Mouse (Mus musculus) midbrain, embryonic 14.5 days (tissue): ENCODE data around the gene Ccdc106. TPM values are rescaled to one million over a fixed set of nuclear protein-coding genes. Genes with fewer than 3 reads are reported as not detected.
"Not testable (repeated sequence)": the region's sequence is repeated elsewhere in the genome, so short reads cannot be mapped to it uniquely, and the experiment has no call there.

Experiments
- ATAC-seq: fragments of 200-750 bp; cut with Nextera tagmentation; 2 replicates; pipeline ENCODE4 v1.8.0; 2017; ENCODE audit warnings: moderate number of reproducible peaks, moderate library complexity; ENCODE audit not compliant: low FRiP score, low TSS enrichment
- DNase-seq: peaks from one replicate; pipeline ENCODE4 v3.0.0-alpha.2; 2015
- H3K27ac ChIP-seq: fragments of 300-500 bp; sonication (generic); replicated peaks from 2 replicates; pipeline ENCODE4 v1.5.1; 2014; ENCODE audit warnings: mild to moderate bottlenecking, low read depth, low read length, moderate library complexity
- H3K27me3 ChIP-seq: fragments of 300-500 bp; sonication (generic); 2 replicates; pipeline ENCODE4 v1.6.1; 2014; ENCODE audit warnings: low read length, control low read depth, mixed read lengths; ENCODE audit not compliant: control insufficient read depth, insufficient read depth
- H3K36me3 ChIP-seq: fragments of 300-500 bp; sonication (generic); 2 replicates; pipeline ENCODE4 v1.6.1; 2014; ENCODE audit warnings: low read length, control low read depth; ENCODE audit not compliant: control insufficient read depth, insufficient read depth
- H3K4me1 ChIP-seq: fragments of 300-500 bp; sonication (generic); 2 replicates; pipeline ENCODE4 v1.6.1; 2014; ENCODE audit warnings: mild to moderate bottlenecking, antibody characterized with exemption, low read length, control low read depth; ENCODE audit not compliant: control insufficient read depth, insufficient read depth
- H3K4me2 ChIP-seq: fragments of 300-500 bp; sonication (generic); 2 replicates; pipeline ENCODE4 v1.6.1; 2014; ENCODE audit warnings: mild to moderate bottlenecking, low read length, moderate library complexity
- H3K4me3 ChIP-seq: fragments of 300-500 bp; sonication (generic); replicated peaks from 2 replicates; pipeline ENCODE4 v1.5.1; 2014; ENCODE audit warnings: low read depth, low read length
- H3K9ac ChIP-seq: fragments of 300-500 bp; sonication (generic); replicated peaks from 2 replicates; pipeline ENCODE4 v1.6.1; 2014; ENCODE audit warnings: mild to moderate bottlenecking, low read length, moderate library complexity
- H3K9me3 ChIP-seq: fragments of 300-500 bp; sonication (generic); 2 replicates; pipeline ENCODE4 v1.6.1; 2016; ENCODE audit warnings: low read length, control low read depth, mixed read lengths; ENCODE audit not compliant: control insufficient read depth
- WGBS: fragments of 180-500 bp; shearing (Covaris S2); extraction: QIAGEN DNeasy Blood & Tissue Kit; methylation state at CpG from one replicate; pipeline ENCODE4 v1.1.7; 2014; 5-methylcytosine and 5-hydroxymethylcytosine counted together
- polyA plus RNA-seq: library from polyadenylated mRNA; unstranded; fragments of >200 nt; fragmentation: Nextera tagmentation; extraction: Ambion mirVana; gene quantifications from 2 replicates; pipeline ENCODE4 v1.2.1, GENCODE M21; 2014

Gene Ccdc106
- polyA plus RNA-seq, 1 experiment from 2014 or later, result 47.0 TPM

GRCm38 (mm10) chr7:4993999-4994788 lies 26.2 kb upstream of the Ccdc106 start:
- no peak for ATAC-seq

GRCm38 (mm10) chr7:4995268-4996002 lies 24.9 kb upstream of the Ccdc106 start:
- H3K9ac ChIP-seq, result peak overlapping the region; percentile 94
- ATAC-seq (no peak), DNase-seq (no peak)
- peak overlapping the region; percentile 89 for H3K27ac ChIP-seq
- H3K4me2 ChIP-seq, result peak overlapping the region; percentile 94
- H3K4me1 ChIP-seq, result peaks cover 22% of the 10 kb centered on the region
- H3K9me3 ChIP-seq, result no peaks in the 10 kb centered on the region
- H3K27me3 ChIP-seq, result no peaks in the 10 kb centered on the region
- peak overlapping the region; percentile 81 for H3K4me3 ChIP-seq
- whole genome bisulfite sequencing, result 3% methylated on average over 19 of the region's 19 CpGs
- peaks cover 33% of the 10 kb centered on the region for H3K36me3 ChIP-seq

More at GRCm38 (mm10) chr7:4993999-4994788, 26.2 kb upstream of the Ccdc106 start:
- H3K4me2 ChIP-seq, result peak overlapping the region; percentile 94
- H3K9ac ChIP-seq, result peak overlapping the region; percentile 37; the same call in 1 of the 2 replicates
- DNase-seq, result no peak
- H3K27me3 ChIP-seq, result no peaks in the 10 kb centered on the region
- WGBS, result 51% methylated on average over 59 of the region's 59 CpGs
- peaks cover 22% of the 10 kb centered on the region for H3K4me1 ChIP-seq
- H3K9me3 ChIP-seq, result no peaks in the 10 kb centered on the region
- no peak overlapping the region for H3K27ac ChIP-seq
- peaks cover 33% of the 10 kb centered on the region for H3K36me3 ChIP-seq
- peak overlapping the region; percentile 81 for H3K4me3 ChIP-seq

GRCm38 (mm10) chr7:4996003-4996895 lies 24.1 kb upstream of the Ccdc106 start, which contains the start of gene Zfp579:
Zfp579 (minus strand) TSS chr7:4996158.
- Histone ChIP-seq H3K4me2 (peak within 1 kb of the TSS; percentile 94), H3K4me1 (peaks cover 22% of the 10 kb centered on the region), H3K4me3 (peak within 1 kb of the TSS; percentile 81), H3K9me3 (no peaks in the 10 kb centered on the region), H3K27ac (peak within 1 kb of the TSS; percentile 89), H3K36me3 (peaks cover 31% of the 10 kb centered on the region), H3K27me3 (no peaks in the 10 kb centered on the region), H3K9ac (peak within 1 kb of the TSS; percentile 94)
- WGBS, result 2% methylated on average over 23 of the region's 26 CpGs
- ATAC-seq (peak; percentile 91), DNase-seq (peak; percentile 95)

GRCm38 (mm10) chr7:4996934-4997333 lies 23.4 kb upstream of the Ccdc106 start:
- DNase-seq, result no peak
- Histone ChIP-seq H3K4me2 (peak overlapping the region; percentile 94), H3K36me3 (peaks cover 25% of the 10 kb centered on the region), H3K4me3 (peak overlapping the region; percentile 81), H3K9me3 (no peaks in the 10 kb centered on the region), H3K4me1 (peaks cover 22% of the 10 kb centered on the region), H3K9ac (peak overlapping the region; percentile 94), H3K27ac (peak overlapping the region; percentile 89; the same call in 1 of the 2 replicates), H3K27me3 (no peaks in the 10 kb centered on the region)
- no peak for ATAC-seq
- 67% methylated on average over 7 of the region's 8 CpGs for WGBS

GRCm38 (mm10) chr7:4999876-5000275 lies 20.5 kb upstream of the Ccdc106 start:
- WGBS, result 82% methylated on average over 2 of the region's 2 CpGs
- ATAC-seq (no peak), DNase-seq (no peak)
- H3K27me3 ChIP-seq, result no peaks in the 10 kb centered on the region
- no peaks in the 10 kb centered on the region for H3K9me3 ChIP-seq
- no peak overlapping the region for H3K9ac ChIP-seq
- no peak overlapping the region for H3K4me2 ChIP-seq
- H3K4me3 ChIP-seq, result no peak overlapping the region
- H3K4me1 ChIP-seq, result peaks cover 5% of the 10 kb centered on the region
- H3K36me3 ChIP-seq, result no peaks in the 10 kb centered on the region
- H3K27ac ChIP-seq, result no peak overlapping the region

GRCm38 (mm10) chr7:5002876-5003275 lies 17.5 kb upstream of the Ccdc106 start:
- H3K4me2 ChIP-seq, H3K27ac ChIP-seq, ATAC-seq, H3K9me3 ChIP-seq, H3K9ac ChIP-seq, H3K4me1 ChIP-seq, H3K4me3 ChIP-seq, H3K27me3 ChIP-seq, DNase-seq: not testable (repeated sequence)
- 75% methylated on average over 8 of the region's 8 CpGs for WGBS
- H3K36me3 ChIP-seq, result peaks cover 13% of the 10 kb centered on the region

- H3K27ac ChIP-seq, result no peak overlapping the region
- no peak overlapping the region for H3K9ac ChIP-seq
- H3K4me1 ChIP-seq, result no peaks in the 10 kb centered on the region
- no peak overlapping the region for H3K4me2 ChIP-seq
- peaks cover 61% of the 10 kb centered on the region for H3K36me3 ChIP-seq
- no peak overlapping the region for H3K4me3 ChIP-seq
- 97% methylated on average over 26 of the region's 26 CpGs for WGBS
- H3K27me3 ChIP-seq, result no peaks in the 10 kb centered on the region
- H3K9me3 ChIP-seq, result no peaks in the 10 kb centered on the region
- DNase-seq (no peak), ATAC-seq (no peak)
Measured at GRCm38 (mm10) chr7:5008229-5008628, 12.1 kb upstream of the Ccdc106 start.
